9 mouse cellular contexts compared by ENCODE assay signal in the genomic region with DNA sequence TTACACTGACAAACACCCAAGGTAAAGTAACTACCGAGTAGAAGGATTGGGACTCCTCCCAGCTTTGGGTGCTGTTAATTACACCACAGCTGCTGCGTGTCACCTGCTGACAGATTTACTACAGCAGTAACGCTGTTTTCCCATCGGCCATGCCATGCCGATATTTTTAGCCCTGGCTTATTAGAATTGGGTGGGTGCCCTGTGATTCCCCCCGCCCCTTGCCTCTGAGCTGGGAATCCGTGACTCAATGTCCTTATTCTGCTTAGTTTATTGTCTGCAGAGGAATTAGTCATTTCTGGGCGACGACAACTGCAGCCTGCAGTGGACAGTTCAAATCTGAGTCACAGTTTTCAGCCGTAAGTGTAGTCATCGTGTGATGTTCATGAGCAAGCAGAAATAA. TPM values are rescaled to one million over a fixed set of nuclear protein-coding genes. Genes with fewer than 3 reads are reported as not detected.
DNase-seq lines count a peak whose midpoint lies in the region; ATAC-seq and TF ChIP-seq lines count a peak whose summit lies in the region.
"Had no signal": no experiment of that assay in that cellular context is flagged by ENCODE, and none has a peak within 500 bp of the region (broad histone marks: within the 10 kb centered on the region; RNA-seq: fewer than 3 reads in every experiment).

No protein-coding gene starts in this region.

- CTCF ChIA-PET in Patski (lab: Charles Lee): interaction anchor here (0.7 kb wide), 1 partner anchor 46 kb away, joined by 3 read pairs; no protein-coding TSS in a partner anchor

- no peak overlapping the region for H3ac ChIP-seq in myocyte (ENCODE audit: control insufficient read depth, insufficient read length)

- no peak for TF ChIP-seq CTCF in Patski (IDR thresholded peaks at IDR 0.05)

- no peaks in the 10 kb centered on the region for H3K27me3 ChIP-seq in Patski
- H3K27me3 ChIP-seq in myocyte (ENCODE audit: control insufficient read depth, insufficient read depth, insufficient read length): no peaks in the 10 kb centered on the region

- peak overlapping the region; percentile 59 for H3K4me2 ChIP-seq in myocyte (ENCODE audit: low read depth)

- no peak for TF ChIP-seq POLR2A in myocyte (IDR thresholded peaks at IDR 0.05; ENCODE audit: insufficient read length, low read depth)

- in situ Hi-C loops in Patski (cut with MboI; ENCODE audit: low pct_unique_long_range_greater_than_20kb): loop anchor here (10.0 kb wide), 2 partner anchors 75 to 185 kb away; no protein-coding TSS in a partner anchor

- H3K4me3 ChIP-seq in myocyte: no peak overlapping the region
- H3K4me3 ChIP-seq: megakaryocyte, embryonic 14.5 days had no signal

- peak; percentile 50 for DNase-seq in layer of hippocampus, adult 11-12 months (ENCODE audit: low spot score)
- no peak for DNase-seq in layer of hippocampus, postnatal 25 days (ENCODE audit: extremely low spot score in 1 of 2, low spot score in 1 of 2)
- DNase-seq in Patski (ENCODE audit: low read depth, low spot score): peak; percentile 67
- peak; percentile 43 for DNase-seq in gastrocnemius, postnatal 25 days
- no peak for DNase-seq in T-cell, adult 2 months (ENCODE audit: low spot score)
- no peak for DNase-seq in cerebellum, adult 8-10 months

- POLR2A ChIA-PET in Patski (lab: Charles Lee): no interaction called here

- ATAC-seq in Patski: peak; percentile 57
- ATAC-seq in erythroid progenitor cell, adult 5-6 weeks (replicated peaks; ENCODE audit: low FRiP score, poor library complexity, severe bottlenecking): no peak

- H3K36me3 ChIP-seq in myocyte (ENCODE audit: control insufficient read depth, insufficient read depth): no peaks in the 10 kb centered on the region

- H3K79me2 ChIP-seq in myocyte (ENCODE audit: control insufficient read depth, insufficient read depth): no peaks in the 10 kb centered on the region

TF ChIP-seq in myocyte, 11 proteins besides CTCF, POLR2A, EP300 and RAD21:
- TF ChIP-seq SRF (IDR thresholded peaks at IDR 0.05; ENCODE audit: control insufficient read depth, insufficient read length, low read depth) (no peak), TCF12 (IDR thresholded peaks at IDR 0.05; ENCODE audit: insufficient read depth, poor library complexity, severe bottlenecking) (peak; percentile 87), MYOG (IDR thresholded peaks at IDR 0.05; ENCODE audit: control insufficient read depth in 1 of 3, insufficient read depth in 1 of 3, insufficient read length in 2 of 3, low read depth in 2 of 3) (peak; percentile 36 to 88 (median 77)), POLR2AphosphoS2 (IDR thresholded peaks at IDR 0.05; ENCODE audit: insufficient read length, low read depth) (no peak), MYOD1 (IDR thresholded peaks at IDR 0.05; ENCODE audit: control insufficient read depth in 1 of 3, insufficient read length in 2 of 3, low read depth in 2 of 3) (peak; percentile 31 to 91 (median 85)), REST (IDR thresholded peaks at IDR 0.05; ENCODE audit: insufficient read depth, insufficient read length) (no peak), MAX (IDR thresholded peaks at IDR 0.05; ENCODE audit: low read depth) (no peak), CEBPB (IDR thresholded peaks at IDR 0.05; ENCODE audit: insufficient read depth, poor library complexity, severe bottlenecking) (peak; percentile 18; the same call in 1 of the 2 replicates), USF1 (IDR thresholded peaks at IDR 0.05; ENCODE audit: low read depth) (no peak), TCF3 (IDR thresholded peaks at IDR 0.05; ENCODE audit: insufficient read length, low read depth) (peak; percentile 88), E2F4 (IDR thresholded peaks at IDR 0.05; ENCODE audit: insufficient read depth) (no peak)

RNA-seq across cellular contexts. Expression of gene Kifc3, which starts 7.3 kb away (rescaled TPM):
- total RNA-seq in layer of hippocampus, postnatal 25 days (2021): 10 to 100 TPM; 54.2 to 63.7 TPM
- polyA plus RNA-seq in Patski (2021) (158 TPM), myocyte (2012; fragmentation: generic; extraction: Trizol) (22.6 TPM)
- 10 to 100 TPM in 1 of 2 experiments, 1 to 10 TPM in 1; 7.8 to 10.6 TPM for total RNA-seq in gastrocnemius, postnatal 25 days (2021)
- total RNA-seq in erythroid progenitor cell, adult 5-6 weeks (2015; ENCODE audit: low replicate concordance): not detected in 2 replicates
- 0.51 and 0.76 TPM in 2 replicates for total RNA-seq in erythroid progenitor cell, adult 5-6 weeks (2017; ENCODE audit: low replicate concordance)

Comparison
In these comparisons a context has a peak if more than half of its experiments do, and no peak if none do; other contexts are left out.
1. DNase-seq: peak in layer of hippocampus, adult 11-12 months (single experiment), Patski (single experiment) and gastrocnemius, postnatal 25 days (single experiment); none in layer of hippocampus, postnatal 25 days (0 of 2), T-cell, adult 2 months (single experiment) and cerebellum, adult 8-10 months (single experiment).
2. RNA of gene Kifc3, which starts 7.3 kb away (total RNA-seq): 54.2 to 63.7 TPM in layer of hippocampus, postnatal 25 days and 7.8 to 10.6 TPM in gastrocnemius, postnatal 25 days; 0.51 to 0.76 TPM in erythroid progenitor cell, adult 5-6 weeks; every median in the first group is over 4 times any median in the second.